Mouse (Mus musculus) frontal cortex, postnatal 10 days (tissue): ENCODE measurements around the gene Edc4.

ENCODE experiments used
- DNase-seq, 2 experiments: peaks; one replicate each; pipeline ENCODE4 v3.0.0; 2022; ENCODE audit warnings: low spot score in 2 of 2, mixed read lengths in 1 of 2

The Edc4 gene

GRCm38 (mm10) chr8:105942026-105942425 lies 61.3 kb downstream of the Edc4 start:
- DNase-seq: no peak

DNA sequence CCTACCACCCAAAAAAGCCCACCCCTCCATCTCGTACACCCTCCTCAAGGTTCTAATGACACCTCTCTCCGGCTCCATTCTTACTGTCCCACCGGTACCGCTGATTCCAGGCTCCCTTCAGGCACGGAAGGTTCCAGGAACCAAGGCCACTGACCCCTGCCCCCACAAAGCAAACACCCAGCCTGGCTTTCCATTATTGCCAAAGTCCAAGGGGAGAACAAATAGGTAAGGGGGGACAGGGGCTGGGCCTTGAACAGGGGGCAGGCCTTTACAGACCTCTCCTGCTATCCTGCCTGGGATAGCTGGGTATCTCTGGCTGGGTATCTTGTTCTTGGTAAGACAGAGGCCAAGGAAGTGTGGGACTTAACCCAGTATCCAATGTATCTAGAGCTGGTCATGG lies 61.9 kb downstream of the Edc4 start:
- no peak for DNase-seq

DNA sequence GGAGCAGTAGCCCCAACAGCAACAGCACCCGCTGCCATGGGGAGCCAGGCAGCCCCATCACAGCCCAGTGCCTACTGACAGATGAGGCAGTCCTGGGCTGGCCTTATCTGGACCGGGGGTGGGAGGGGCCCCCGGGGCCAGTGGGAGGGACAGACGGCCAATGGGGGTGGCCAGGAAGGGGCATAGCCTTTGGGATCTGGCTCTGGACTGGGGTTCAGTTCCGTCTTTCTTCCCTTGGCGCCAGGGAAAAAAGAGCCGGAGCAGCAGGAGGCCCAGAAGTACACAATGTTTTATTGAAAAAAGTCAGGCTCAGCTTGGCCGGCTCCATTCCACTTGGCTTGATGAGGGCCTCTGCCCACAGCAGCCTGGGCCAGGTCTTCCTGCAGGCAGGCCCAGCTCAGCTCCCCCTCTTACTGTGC lies 62.6 kb downstream of the Edc4 start, which contains the start of gene Lcat:
Gene Lcat, minus strand, starts transcription at position 62 of the 419 bp plus-strand sequence.
- DNase-seq: no peak
